Mouse (Mus musculus) left cerebral cortex, postnatal 4 days (tissue): ENCODE measurements around the gene Enox1. TPM values are rescaled to one million over a fixed set of nuclear protein-coding genes. Genes with fewer than 3 reads are reported as not detected.

Experiments used
- DNase-seq: peaks from one replicate; pipeline ENCODE4 v3.0.0-alpha.2; 2022
- intact Hi-C: fragments of 180-260 bp; cut with DNase I; formaldehyde crosslinking; loops from one replicate; pipeline ENCODE4 v1.15.1; 2025
- total RNA-seq, 2 experiments: library from RNA; stranded (reverse); gene quantifications; 2 replicates each; pipeline ENCODE4 v1.2.3; 2021

Gene Enox1
- total RNA-seq, 2 experiments from 2014 or later: 67.2 to 73.5 TPM

- intact Hi-C loops: no loop called here
- no peak for DNase-seq
Measured at GRCm38 (mm10) chr14:77716981-77717380, 560.4 kb downstream of the Enox1 start.

- intact Hi-C loops: no loop called here
- DNase-seq: no peak
Measured at GRCm38 (mm10) chr14:77718814-77719213, 562.3 kb downstream of the Enox1 start.

GRCm38 (mm10) chr14:77738056-77738455 is 581.5 kb downstream of the Enox1 start:
- DNase-seq: peak; percentile 25
- intact Hi-C loops: no loop called here

GRCm38 (mm10) chr14:77738751-77739365 is 582.3 kb downstream of the Enox1 start:
- peak; percentile 36 for DNase-seq
- intact Hi-C loops: no loop called here

GRCm38 (mm10) chr14:77739376-77739775 is 582.8 kb downstream of the Enox1 start:
- DNase-seq: peak; percentile 66
- intact Hi-C loops: no loop called here

GRCm38 (mm10) chr14:77744638-77745240 is 588.2 kb downstream of the Enox1 start:
- intact Hi-C loops: no loop called here
- DNase-seq: no peak

- no peak for DNase-seq
- intact Hi-C loops: no loop called here
Measured at GRCm38 (mm10) chr14:77748920-77749319, 592.4 kb downstream of the Enox1 start.

Other genes starting within 250 kb of the Enox1 start
- under 1 TPM; 0.26 to 0.70 TPM for gene Ccdc122, start 120.0 kb upstream of the Enox1 start, total RNA-seq
- 1 to 10 TPM; 3.5 to 3.9 TPM for gene Lacc1, start 119.9 kb upstream of the Enox1 start, total RNA-seq